ENCODE assay signal across 27 mouse cellular contexts in genomic region chr17:12409346-12409944, GRCm38 (mm10). TPM values are rescaled to one million over a fixed set of nuclear protein-coding genes. Genes with fewer than 3 reads are reported as not detected.
DNase-seq lines count a peak whose midpoint lies in the region; ATAC-seq and TF ChIP-seq lines count a peak whose summit lies in the region.
"Had no signal": no experiment of that assay in that cellular context is flagged by ENCODE, and none has a peak within 500 bp of the region (broad histone marks: within the 10 kb centered on the region; RNA-seq: fewer than 3 reads in every experiment).

No protein-coding gene starts in this region.

- intact Hi-C loops in left cerebral cortex, postnatal 14 days (cut with DNase I): no loop called here

- TF ChIP-seq CTCF in lung, postnatal 0 days (IDR thresholded peaks at IDR 0.05): no peak

- 60% methylated on average over 11 of the region's 11 CpGs for WGBS in embryonic facial prominence, embryonic 14.5 days
- WGBS in embryonic facial prominence, embryonic 10.5 days: 81% methylated on average over 11 of the region's 11 CpGs
- 62% methylated on average over 11 of the region's 11 CpGs for WGBS in lung, postnatal 0 days
- WGBS in heart, embryonic 12.5 days: 84% methylated on average over 11 of the region's 11 CpGs

- TF ChIP-seq EP300 in lung, postnatal 0 days (IDR thresholded peaks at IDR 0.05): no peak

- no peaks in the 10 kb centered on the region for H3K27me3 ChIP-seq in embryonic facial prominence, embryonic 14.5 days (replicated peaks; ENCODE audit: control insufficient read depth, insufficient read depth, low read length)
- H3K27me3 ChIP-seq in embryonic facial prominence, embryonic 10.5 days (replicated peaks; ENCODE audit: low read depth, poor library complexity, severe bottlenecking): no peaks in the 10 kb centered on the region
- no peaks in the 10 kb centered on the region for H3K27me3 ChIP-seq in lung, postnatal 0 days (replicated peaks; ENCODE audit: insufficient read depth, low read length)
- H3K27me3 ChIP-seq in heart, embryonic 12.5 days (replicated peaks): no peaks in the 10 kb centered on the region
- H3K27me3 ChIP-seq: embryonic facial prominence, embryonic 12.5 days; forebrain, embryonic 12.5 days; hindbrain, embryonic 15.5 days; midbrain, embryonic 13.5 days had no signal

- no peak for ATAC-seq in embryonic facial prominence, embryonic 14.5 days (ENCODE audit: low read depth)
- no peak for ATAC-seq in lung, postnatal 0 days
- ATAC-seq in heart, embryonic 12.5 days (ENCODE audit: insufficient number of reproducible peaks, low FRiP score): no peak
- ATAC-seq: liver, postnatal 0 days; midbrain, embryonic 13.5 days had no signal

- no peak overlapping the region for H3K4me2 ChIP-seq in embryonic facial prominence, embryonic 14.5 days (ENCODE audit: low read depth, low read length)
- no peak overlapping the region for H3K4me2 ChIP-seq in lung, postnatal 0 days (replicated peaks; ENCODE audit: low read depth, low read length)
- no peak overlapping the region for H3K4me2 ChIP-seq in heart, embryonic 12.5 days
- H3K4me2 ChIP-seq: embryonic facial prominence, embryonic 12.5 days; forebrain, embryonic 12.5 days; hindbrain, embryonic 15.5 days; midbrain, embryonic 13.5 days had no signal

- H3K36me3 ChIP-seq in embryonic facial prominence, embryonic 14.5 days (ENCODE audit: control insufficient read depth, insufficient read depth, low read length): no peaks in the 10 kb centered on the region
- no peaks in the 10 kb centered on the region for H3K36me3 ChIP-seq in embryonic facial prominence, embryonic 10.5 days (replicated peaks)
- H3K36me3 ChIP-seq in lung, postnatal 0 days (ENCODE audit: insufficient read depth, low read length): no peaks in the 10 kb centered on the region
- H3K36me3 ChIP-seq in heart, embryonic 12.5 days: no peaks in the 10 kb centered on the region
- H3K36me3 ChIP-seq: embryonic facial prominence, embryonic 12.5 days; forebrain, embryonic 12.5 days; heart, embryonic 10.5 days; hindbrain, embryonic 15.5 days; midbrain, embryonic 13.5 days had no signal

- H3K27ac ChIP-seq in embryonic facial prominence, embryonic 14.5 days (replicated peaks; ENCODE audit: low read depth, low read length): no peak overlapping the region
- no peak overlapping the region for H3K27ac ChIP-seq in embryonic facial prominence, embryonic 10.5 days (replicated peaks)
- H3K27ac ChIP-seq in lung, postnatal 0 days (ENCODE audit: low read length): peak overlapping the region; percentile 32; the same call in 1 of the 2 replicates
- H3K27ac ChIP-seq in heart, embryonic 12.5 days (ENCODE audit: poor library complexity, severe bottlenecking): no peak overlapping the region
- H3K27ac ChIP-seq: embryonic facial prominence, embryonic 12.5 days; forebrain, embryonic 12.5 days; heart, embryonic 10.5 days; hindbrain, embryonic 15.5 days; midbrain, embryonic 13.5 days had no signal

- no peak overlapping the region for H3K9ac ChIP-seq in embryonic facial prominence, embryonic 14.5 days (ENCODE audit: low read depth, low read length)
- H3K9ac ChIP-seq in lung, postnatal 0 days (replicated peaks; ENCODE audit: low read depth): no peak overlapping the region
- no peak overlapping the region for H3K9ac ChIP-seq in heart, embryonic 12.5 days
- H3K9ac ChIP-seq: embryonic facial prominence, embryonic 12.5 days; forebrain, embryonic 12.5 days; hindbrain, embryonic 15.5 days; liver, postnatal 0 days; midbrain, embryonic 13.5 days had no signal

- H3K4me3 ChIP-seq in embryonic facial prominence, embryonic 14.5 days (ENCODE audit: low read depth, low read length): no peak overlapping the region
- H3K4me3 ChIP-seq in embryonic facial prominence, embryonic 10.5 days: no peak overlapping the region
- H3K4me3 ChIP-seq in lung, postnatal 0 days (ENCODE audit: low read depth, low read length): no peak overlapping the region
- H3K4me3 ChIP-seq in heart, embryonic 12.5 days: no peak overlapping the region
- H3K4me3 ChIP-seq: embryonic facial prominence, embryonic 12.5 days; erythroblast, embryonic 14.5 days; forebrain, embryonic 12.5 days; heart, embryonic 10.5 days; hindbrain, embryonic 15.5 days; megakaryocyte, embryonic 14.5 days; midbrain, embryonic 13.5 days had no signal

- H3K4me1 ChIP-seq in embryonic facial prominence, embryonic 14.5 days (ENCODE audit: control insufficient read depth, insufficient read depth, low read length): peaks cover 9% of the 10 kb centered on the region
- H3K4me1 ChIP-seq in embryonic facial prominence, embryonic 10.5 days: peaks cover 33% of the 10 kb centered on the region
- H3K4me1 ChIP-seq in lung, postnatal 0 days (ENCODE audit: insufficient read depth, low read depth, low read length): no peaks in the 10 kb centered on the region; the same call in 1 of the 2 replicates
- peaks cover 8% of the 10 kb centered on the region; the same call in 1 of the 2 replicates for H3K4me1 ChIP-seq in heart, embryonic 12.5 days (replicated peaks)
- H3K4me1 ChIP-seq: forebrain, embryonic 12.5 days; hindbrain, embryonic 15.5 days; megakaryocyte, embryonic 14.5 days; midbrain, embryonic 13.5 days had no signal

- DNase-seq in embryonic facial prominence, embryonic 14.5 days (ENCODE audit: low spot score): peak; percentile 38
- DNase-seq in embryonic facial prominence, embryonic 10.5 days (ENCODE audit: low spot score): no peak
- peak; percentile 37 for DNase-seq in lung, postnatal 0 days (ENCODE audit: low spot score)
- no peak for DNase-seq in lung, adult 18-20 months
- DNase-seq in skeletal muscle tissue, adult 2 months (ENCODE audit: low read depth, low spot score): peak; percentile 41
- DNase-seq in thymus, postnatal 4 days: peak; percentile 54
- DNase-seq in left cerebral cortex, postnatal 14 days (ENCODE audit: low spot score in 2 of 2): no peak
- DNase-seq: adrenal gland, postnatal 36 days; cerebellum, adult 11 months; cerebellum, adult 9-11 months; kidney, adult 8-10 months; kidney, postnatal 36 days; liver; liver, postnatal 0 days; lung, postnatal 36 days; right cerebral cortex, postnatal 14 days had no signal

- no peaks in the 10 kb centered on the region for H3K9me3 ChIP-seq in embryonic facial prominence, embryonic 14.5 days (ENCODE audit: control insufficient read depth, low read length)
- H3K9me3 ChIP-seq in embryonic facial prominence, embryonic 10.5 days: peaks cover 13% of the 10 kb centered on the region; the same call in 1 of the 2 replicates
- no peaks in the 10 kb centered on the region for H3K9me3 ChIP-seq in lung, postnatal 0 days (ENCODE audit: low read length)
- peaks cover 18% of the 10 kb centered on the region for H3K9me3 ChIP-seq in heart, embryonic 12.5 days (replicated peaks)
- H3K9me3 ChIP-seq: embryonic facial prominence, embryonic 12.5 days; forebrain, embryonic 12.5 days; hindbrain, embryonic 15.5 days; midbrain, embryonic 13.5 days had no signal

RNA-seq across cellular contexts. Expression of gene Plg, which starts 31.0 kb away (rescaled TPM):
- polyA plus RNA-seq in embryonic facial prominence, embryonic 14.5 days (2014; fragmentation: Nextera tagmentation; extraction: Ambion mirVana): not detected in 2 replicates
- polyA plus RNA-seq in embryonic facial prominence, embryonic 10.5 days (2016; fragmentation: Nextera tagmentation; extraction: Ambion mirVana): not detected in 2 replicates
- 0.05 and 0.11 TPM in 2 replicates for polyA plus RNA-seq in lung, postnatal 0 days (2015; fragmentation: Nextera tagmentation; extraction: Ambion mirVana)
- polyA plus RNA-seq in heart, embryonic 12.5 days (2016; fragmentation: Nextera tagmentation; extraction: Ambion mirVana): 0.28 and 2.2 TPM in 2 replicates
- total RNA-seq in left cerebral cortex, postnatal 14 days (2021): not detected
- total RNA-seq: hematopoietic stem cell, adult 5-6 weeks; neutrophil, adult 5-6 weeks had no signal
- polyA plus RNA-seq: heart, postnatal 0 days had no signal

Comparison
In these comparisons a context has a peak if more than half of its experiments do, and no peak if none do; other contexts are left out.
1. DNase-seq: peak in embryonic facial prominence, embryonic 14.5 days (single experiment), lung, postnatal 0 days (single experiment), skeletal muscle tissue, adult 2 months (single experiment) and thymus, postnatal 4 days (single experiment); none in embryonic facial prominence, embryonic 10.5 days (single experiment), lung, adult 18-20 months (0 of 2) and left cerebral cortex, postnatal 14 days (0 of 2).